Mouse (Mus musculus) telencephalon, adult 2 months (tissue): ENCODE measurements around the gene Cdkn1b.

Experiments
- DNase-seq: peaks from one replicate; pipeline ENCODE4 v3.0.0-alpha.2; 2011; ENCODE audit warnings: low read depth, low spot score

The Cdkn1b gene

DNA sequence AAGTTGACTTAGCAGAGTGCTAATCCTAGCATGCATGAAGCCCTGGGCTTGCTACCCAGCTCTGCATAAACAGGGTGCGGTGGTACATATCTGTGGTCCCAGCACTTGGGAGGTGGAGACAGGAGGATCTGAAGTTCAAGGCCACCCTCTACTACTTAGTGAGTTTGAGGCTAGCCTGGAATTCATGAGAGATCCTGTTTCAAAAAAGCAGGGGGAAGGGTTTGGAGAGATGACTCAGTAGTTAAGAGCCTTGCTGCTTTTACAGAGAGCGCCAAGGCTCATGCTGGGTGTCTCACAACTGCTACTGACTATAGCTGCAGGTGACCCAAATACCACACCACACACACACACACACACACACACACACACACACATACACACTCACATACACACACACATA is 49.3 kb downstream of the Cdkn1b start:
- no peak for DNase-seq

DNA sequence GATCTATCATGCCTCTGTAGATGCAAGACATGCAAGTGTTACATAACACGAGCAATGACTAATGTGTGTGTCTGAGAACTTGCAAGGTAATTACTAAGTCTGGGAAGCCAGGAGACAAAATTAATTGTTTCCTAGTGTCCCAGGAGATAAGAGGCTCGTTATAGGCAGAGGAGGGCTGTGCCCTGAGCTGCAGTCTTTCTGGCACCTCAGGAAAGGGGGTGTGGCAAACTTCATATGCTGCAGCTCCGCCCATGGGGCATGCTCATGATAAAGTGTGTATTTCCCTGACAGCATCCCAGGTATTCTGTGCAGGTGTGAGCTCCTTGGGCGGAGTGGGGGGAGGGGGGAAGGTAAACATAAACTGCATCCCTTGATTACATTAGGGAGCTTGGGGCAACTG is 51.9 kb downstream of the Cdkn1b start:
- DNase-seq = no peak
